Mouse (Mus musculus) Muller cell, postnatal 12 days (primary cell): ENCODE results near the gene Pithd1.
A peak's percentile ranks its signal among the peaks of the same experiment; 100 is the strongest.
"Not testable (repeated sequence)": the region's sequence is repeated elsewhere in the genome, so short reads cannot be mapped to it uniquely, and the experiment has no call there.

Source experiments
- DNase-seq: peaks from one replicate; pipeline ENCODE4 v3.0.0-alpha.2; 2015; ENCODE audit errors: inconsistent ontology term

Pithd1 gene

DNA sequence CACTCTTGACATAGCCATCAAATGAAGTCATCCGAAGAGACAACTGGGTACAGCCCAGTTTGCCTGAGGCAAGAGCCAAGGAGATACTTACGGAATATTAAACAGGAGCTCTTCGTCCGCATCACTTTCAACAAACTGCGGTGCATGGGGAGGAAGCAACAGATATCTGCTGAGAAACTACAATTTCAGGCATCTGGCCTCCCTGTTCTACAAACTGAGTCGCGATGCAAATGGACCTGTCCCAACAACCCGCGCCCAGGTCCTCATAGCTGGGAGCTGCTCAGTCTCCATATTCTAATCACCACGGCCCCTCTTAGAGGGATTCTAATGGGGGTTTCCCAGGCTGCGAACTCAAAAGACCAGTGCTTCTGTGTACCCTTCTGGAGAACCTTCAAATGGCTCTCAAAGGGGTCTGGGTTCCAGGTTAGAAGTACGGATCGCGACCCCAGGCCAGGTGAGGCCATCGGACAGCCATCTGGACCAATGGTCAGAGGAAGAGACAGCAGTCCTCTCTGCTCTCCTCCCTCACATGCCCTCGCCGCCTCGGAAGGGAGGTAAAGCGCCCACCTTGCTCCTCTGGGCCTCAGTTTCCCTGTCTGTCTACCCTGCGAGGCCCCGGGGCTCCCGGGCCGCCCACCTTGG lies 642 bp downstream of the Pithd1 start:
- no peak for DNase-seq

DNA sequence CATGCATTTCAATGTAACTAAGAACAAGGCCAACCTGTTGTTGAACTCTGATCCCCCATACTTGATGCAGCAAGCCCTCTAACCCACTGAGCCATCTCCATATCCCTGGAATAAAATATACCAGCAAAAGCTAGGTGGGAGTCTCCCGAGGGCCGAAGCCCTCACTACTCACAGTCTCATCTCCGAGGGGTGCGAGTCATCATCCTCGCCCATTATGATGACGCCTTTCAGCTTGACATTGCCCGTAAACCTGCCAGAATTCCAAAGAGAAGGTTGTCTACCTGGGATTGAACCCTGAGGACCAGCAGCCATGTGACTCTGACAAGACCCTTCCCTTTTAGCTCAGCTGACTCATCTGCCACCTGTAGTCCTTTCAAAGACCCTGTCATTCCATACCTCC lies 1.3 kb downstream of the Pithd1 start:
- DNase-seq = no peak

DNA sequence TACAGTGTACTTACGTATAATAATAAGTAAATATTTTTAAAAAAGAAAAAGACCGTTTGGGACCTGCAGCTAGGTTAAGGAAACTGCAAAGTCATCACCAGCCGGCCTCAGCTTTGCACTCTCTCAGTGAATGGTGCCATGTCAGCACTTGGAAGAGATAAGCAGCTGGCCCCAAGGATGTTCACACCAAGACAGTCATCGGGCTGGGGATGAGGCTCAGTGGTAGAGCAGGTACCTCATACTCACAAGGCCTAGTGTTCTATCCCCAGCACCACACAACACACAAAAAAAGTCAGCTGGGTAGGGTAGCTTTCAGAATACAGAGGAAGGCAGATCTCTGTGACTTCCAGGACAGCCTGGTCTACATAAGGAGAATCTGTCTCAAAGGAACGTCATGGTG lies 1.9 kb downstream of the Pithd1 start:
- DNase-seq = no peak

DNA sequence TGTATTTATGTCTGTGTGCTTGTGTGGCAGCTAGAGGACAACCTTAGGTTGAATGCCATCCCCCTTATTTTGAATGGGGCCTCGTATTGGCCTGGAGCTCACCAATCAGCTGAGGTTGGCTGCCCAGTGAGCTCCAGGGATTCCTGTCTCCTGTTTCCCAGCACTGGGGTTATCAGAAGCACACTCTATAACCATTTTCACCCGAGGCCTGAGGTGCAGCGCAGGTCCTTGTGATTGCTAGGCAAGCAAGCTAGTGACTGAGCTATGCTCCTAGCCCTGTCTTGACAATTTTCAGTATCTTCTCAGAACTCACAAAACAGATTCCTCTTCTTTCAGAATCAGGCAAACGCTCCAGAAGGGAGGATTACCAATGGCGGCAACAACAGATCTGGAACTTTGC lies 2.5 kb downstream of the Pithd1 start:
- no peak for DNase-seq

DNA sequence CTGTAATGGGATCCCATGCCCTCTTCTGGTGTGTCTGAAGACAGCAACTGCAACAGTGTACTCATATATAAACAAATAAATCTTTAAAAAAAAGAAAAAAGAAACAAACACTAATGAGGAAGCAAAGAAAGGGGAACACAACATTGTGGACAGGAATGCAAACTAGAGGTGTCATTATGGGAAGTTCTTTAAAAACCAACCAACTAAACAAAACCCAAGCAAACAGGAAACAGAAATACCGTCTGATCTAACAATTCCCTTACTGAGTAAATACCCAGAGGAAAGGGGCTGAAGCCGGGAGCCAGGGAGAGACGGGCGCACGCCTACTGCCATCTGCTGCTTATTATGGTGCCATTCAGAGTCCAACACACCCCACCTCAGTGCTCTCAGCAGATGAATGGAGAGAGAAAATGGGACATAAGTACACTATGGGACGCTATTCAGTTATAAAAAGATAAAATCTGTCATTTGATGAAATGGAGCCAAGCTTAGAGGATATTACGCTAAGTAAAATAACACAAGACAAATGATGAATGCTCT lies 5.5 kb downstream of the Pithd1 start:
- no peak for DNase-seq

DNA sequence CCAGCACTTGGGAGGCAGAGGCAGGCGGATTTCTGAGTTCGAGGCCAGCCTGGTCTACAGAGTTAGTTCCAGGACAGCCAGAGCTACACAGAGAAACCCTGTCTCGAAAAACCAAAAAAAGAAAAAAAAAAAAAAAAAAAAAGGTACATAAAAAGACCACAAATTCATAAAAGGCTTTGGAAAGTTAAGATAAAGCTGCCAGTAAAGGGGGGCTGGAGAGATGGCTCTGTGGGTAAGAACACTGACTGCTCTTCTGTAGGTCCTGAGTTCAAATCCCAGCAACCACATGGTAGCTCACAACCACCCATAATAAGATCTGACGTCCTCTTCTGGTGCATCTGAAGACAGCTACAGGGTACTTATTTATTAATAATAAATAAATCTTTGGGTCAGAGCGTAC lies 6.8 kb downstream of the Pithd1 start:
- not testable (repeated sequence) for DNase-seq

DNA sequence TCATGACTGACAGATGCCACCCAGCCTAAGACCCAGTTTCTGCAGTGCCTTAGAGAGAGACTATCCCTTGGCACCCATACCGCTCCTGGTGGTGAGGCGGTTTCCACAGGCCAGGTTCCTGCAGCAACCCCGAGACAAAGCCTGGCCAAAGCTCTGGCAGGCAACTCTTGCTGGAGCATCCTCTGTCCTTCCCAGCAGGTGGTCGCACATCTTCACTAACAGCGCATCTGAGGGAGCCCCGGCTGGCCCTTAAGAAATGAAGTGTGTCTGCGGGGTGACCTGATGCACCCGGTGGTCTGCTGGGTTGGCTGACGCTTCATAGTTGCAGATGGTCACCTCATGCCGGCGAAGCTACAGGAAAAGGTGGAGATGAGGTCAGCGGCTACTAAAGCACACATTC lies 10.9 kb downstream of the Pithd1 start:
- no peak for DNase-seq

DNA sequence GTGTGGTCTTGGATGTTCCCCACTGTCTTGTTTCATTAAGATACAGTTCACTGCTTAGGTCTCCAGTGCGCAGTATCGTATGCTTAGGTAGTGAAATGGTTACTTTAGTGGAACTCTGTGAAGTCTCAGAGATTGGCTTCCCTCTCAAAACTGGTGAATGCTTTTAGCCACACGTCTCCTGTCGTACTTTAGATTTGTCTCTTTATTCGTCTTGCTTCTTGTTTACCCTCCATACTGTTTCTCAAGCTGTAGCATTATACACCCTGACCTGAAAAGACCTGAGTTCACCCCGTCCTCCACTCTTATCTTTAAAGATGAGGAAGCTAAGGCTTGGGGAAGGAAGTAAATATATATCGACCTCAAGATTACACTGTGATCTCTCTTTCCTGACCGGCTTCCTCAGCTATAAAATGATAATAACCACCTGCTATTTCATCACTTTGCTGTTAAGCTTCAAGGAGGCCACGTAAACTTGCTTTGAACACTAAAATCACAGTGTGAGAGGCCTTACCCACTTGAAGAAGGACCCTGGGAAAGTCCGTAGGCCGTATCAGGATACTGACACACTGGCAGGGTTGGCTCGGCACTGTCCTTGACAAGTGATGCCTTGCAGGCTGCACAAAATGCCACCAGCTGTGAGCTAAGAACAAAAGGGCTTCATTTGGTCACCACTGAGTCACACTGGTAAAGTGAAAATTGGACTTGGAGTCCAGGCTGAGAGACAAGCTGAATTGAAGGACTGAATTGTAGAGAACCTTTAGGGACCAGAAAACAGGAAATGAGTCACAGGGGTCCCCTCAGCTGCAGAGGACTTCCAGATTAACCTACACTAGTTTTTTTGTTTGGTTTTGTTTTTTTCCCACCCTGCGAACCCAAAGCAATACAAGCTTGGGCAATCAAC lies 13.9 kb downstream of the Pithd1 start:
- DNase-seq = peak; percentile 79

DNA sequence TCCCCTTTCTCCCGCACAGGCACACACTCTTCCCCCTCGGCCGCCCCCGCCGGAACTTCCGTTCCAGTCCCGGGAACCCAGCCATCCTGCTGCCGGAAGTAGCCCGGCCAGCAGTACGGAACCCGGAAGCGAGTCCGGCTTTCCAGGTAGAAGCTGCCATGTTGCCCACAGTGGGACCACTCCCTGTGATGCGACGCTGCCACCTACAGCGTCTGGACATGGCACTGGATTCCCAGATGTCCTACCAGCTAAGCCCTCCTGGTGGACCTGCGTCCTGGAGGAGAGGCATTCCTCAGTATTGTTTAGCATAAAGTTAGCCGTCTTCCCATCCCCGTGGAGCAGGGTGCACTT lies 14.5 kb downstream of the Pithd1 start, which contains the start of gene Lypla2:
Gene Lypla2, minus strand, starts transcription at position 71 of the 351 bp plus-strand sequence.
- DNase-seq = peak; percentile 82

DNA sequence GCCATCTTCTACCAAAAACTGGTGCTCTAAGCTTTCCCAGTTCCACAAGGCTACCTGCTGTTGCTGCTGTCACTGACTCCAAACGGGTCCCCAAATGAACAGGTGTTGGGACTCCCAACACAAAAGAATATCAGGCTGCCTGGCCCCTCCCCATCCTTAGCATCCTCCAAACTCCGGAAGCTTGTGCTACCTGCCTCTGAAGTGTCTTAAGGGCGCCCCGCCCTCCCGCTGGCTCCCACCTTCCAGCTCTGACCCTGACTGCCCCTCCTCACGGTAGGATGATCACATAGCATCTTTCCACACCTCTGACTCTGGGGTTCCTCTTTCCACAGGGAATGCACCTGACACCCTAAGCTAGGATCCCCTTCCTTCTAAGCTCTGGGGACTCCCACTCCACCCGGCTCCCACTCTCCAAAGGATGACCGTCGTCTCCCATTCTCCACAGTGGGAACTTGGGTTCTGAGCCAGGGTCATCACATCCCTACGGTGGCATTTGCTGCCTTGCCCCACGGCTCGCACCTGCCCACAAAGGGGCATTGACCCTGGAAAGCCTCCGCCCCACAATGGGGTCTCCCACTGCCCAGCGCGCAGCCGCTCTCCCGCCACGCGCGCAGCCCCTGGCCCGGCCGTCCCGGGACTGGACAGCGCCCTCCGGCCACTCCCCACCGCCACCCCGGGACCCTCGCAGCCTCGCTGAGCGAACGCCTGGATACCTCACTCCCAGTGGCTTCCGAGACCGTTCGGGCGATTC lies 15.1 kb downstream of the Pithd1 start:
- DNase-seq = no peak

DNA sequence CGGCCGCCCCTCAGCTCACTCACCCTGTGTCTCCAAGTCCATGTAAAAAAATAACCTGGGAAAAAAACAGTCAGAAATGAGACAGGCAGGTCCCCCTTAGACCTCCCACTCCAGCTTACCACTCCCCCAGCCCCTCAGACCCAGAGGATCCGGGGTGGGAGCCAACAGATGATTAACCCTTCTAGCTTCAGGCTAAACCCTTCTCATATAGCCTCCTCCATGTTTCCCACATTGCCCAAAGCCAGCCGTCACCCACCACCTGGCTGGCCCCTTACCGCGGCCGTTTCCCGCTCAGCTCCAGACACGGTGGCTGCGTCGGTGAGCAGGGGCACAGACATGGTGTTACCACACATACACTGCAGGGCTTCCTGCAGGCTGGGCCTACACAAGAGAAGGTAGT lies 16.5 kb downstream of the Pithd1 start:
- no peak for DNase-seq

DNA sequence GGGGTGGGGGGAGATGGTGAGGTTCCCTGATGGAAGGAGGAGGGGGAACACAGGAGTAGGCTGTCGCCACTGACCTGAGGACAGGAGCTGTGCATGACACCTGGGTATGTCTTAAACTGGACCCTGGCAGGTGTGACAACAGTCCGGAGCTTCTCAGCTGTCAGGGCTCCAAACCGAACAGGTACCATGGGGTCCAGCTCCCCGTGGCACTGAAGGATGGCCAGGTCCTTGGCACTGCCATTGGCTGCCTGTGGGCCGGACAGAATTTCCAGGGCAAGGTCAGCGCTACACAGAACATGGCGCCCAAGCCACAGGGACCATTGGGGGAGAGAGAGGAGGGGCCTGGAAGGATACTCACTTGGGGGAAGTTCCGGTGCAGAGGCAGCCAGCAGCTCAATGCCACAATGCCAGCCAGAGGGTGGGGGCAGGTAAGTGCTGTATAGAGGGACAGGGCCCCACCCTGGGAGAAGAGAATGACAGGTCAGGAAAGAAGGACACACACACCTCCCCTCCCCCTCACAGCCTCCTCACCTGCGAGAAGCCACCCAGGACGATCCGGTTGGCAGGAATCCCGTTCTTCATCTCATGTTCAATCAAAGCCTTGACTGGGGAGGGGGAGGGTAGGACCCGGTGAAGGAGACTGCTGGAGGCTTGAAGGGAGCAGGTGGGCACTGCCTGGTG lies 17.9 kb downstream of the Pithd1 start:
- DNase-seq = no peak

DNA sequence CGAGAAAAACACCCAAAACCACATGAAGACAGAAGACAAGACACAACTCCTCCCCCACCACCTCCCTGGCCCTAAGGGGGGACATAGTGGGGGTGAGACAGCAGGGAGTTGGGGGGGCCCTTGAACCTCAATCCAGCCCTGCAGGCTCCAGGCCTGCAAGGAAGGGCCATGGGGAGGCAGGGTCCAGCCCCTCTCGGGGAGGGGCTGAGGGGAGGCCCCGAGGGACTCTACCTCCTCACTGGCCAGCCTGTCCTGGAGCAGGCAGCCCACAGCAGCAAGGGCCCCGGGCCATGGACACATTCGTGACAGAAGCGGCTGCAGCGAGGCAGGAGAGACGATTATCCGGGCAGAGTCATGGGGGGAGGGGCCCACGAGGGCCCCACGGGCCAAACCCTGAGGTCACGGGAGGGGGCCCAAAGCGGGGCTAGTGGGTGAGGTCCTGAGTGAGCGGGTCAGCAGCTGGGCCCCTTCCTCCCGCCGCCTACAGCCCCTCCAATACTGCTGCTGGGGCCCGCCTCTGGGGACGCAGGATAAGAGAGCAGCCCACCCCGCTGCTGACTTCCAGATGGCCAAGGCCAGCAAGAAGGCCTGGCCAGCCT lies 18.7 kb downstream of the Pithd1 start:
- no peak for DNase-seq

DNA sequence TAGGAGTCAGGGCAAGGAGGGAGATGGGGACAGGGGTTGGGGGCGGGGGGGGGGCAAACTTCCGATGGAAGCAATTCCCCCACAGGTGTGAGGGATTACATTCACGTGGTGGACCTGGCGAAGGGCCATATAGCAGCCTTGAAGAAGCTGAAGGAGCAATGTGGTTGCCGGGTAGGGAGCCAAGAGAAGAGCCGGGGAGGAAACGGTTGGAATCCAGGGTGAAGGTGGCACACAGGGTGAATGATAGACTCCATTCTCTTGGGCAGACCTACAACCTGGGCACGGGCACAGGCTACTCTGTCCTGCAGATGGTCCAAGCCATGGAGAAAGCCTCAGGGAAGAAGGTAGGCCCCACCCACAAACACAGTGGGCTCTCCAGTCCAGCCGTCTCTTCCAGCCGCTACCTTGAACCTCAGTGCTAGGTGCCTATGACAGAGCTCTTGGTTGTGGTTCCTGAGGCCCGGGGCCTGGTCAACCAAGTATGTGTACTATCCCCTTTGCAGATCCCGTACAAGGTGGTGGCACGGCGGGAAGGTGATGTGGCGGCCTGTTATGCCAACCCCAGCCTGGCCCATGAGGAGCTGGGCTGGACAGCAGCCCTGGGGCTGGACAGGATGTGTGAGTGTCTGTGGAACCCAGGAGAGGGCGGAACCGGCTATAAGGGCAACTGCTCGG lies 19.8 kb downstream of the Pithd1 start:
- no peak for DNase-seq

DNA sequence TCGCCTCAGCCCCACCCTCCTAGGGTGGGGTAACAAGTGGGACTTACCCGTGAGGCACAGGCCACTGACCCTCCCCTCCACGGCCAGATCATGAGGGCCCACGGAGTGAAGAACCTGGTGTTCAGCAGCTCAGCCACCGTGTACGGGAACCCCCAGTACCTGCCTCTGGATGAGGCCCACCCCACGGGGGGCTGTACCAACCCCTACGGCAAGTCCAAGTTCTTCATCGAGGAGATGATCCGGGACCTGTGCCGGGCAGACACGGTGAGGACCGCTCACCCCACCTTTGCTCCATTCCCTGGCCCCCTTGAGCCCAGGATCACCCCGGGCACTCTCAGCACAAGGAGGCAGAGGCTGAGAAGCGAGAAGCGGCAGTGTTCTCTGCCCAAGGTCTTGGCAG lies 20.8 kb downstream of the Pithd1 start:
- DNase-seq = no peak

DNA sequence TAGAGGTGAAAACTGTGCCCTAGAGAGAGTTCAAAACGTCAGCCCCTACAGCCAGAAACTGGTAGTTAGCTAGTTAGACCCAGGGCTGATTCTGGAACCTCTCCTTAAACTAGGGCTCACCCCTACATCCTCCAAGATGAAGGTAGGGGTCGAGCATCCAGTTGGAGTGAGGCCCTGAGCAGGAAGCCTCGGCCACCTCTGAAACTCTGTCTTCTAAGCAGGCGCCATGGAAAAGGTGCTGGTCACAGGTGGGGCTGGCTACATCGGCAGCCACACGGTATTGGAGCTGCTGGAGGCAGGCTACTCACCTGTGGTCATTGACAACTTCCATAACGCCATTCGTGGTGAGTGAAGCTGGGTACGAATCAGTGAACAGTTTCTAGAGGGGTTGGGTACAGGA lies 22.0 kb downstream of the Pithd1 start:
- DNase-seq = no peak

DNA sequence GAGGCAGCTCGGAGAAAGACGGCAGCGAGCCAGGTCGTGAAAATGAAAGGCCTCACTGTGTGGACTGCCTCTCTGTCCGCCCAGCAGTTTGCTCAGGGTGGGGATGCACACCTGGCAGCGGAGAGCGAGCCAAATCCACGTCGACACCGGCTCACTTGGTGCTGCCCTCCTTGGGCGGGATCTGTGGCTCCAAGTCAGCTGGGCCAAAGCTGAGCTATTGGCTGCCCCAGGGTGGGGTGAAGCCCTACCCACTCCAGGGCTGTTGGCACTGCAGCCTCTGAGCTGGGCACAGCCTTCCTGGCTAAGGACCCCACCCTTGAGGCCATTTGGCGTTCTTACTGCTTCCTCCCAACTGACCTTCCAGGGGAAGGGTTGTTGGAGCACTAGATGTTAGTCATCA lies 22.6 kb downstream of the Pithd1 start:
- peak; percentile 78 for DNase-seq

DNA sequence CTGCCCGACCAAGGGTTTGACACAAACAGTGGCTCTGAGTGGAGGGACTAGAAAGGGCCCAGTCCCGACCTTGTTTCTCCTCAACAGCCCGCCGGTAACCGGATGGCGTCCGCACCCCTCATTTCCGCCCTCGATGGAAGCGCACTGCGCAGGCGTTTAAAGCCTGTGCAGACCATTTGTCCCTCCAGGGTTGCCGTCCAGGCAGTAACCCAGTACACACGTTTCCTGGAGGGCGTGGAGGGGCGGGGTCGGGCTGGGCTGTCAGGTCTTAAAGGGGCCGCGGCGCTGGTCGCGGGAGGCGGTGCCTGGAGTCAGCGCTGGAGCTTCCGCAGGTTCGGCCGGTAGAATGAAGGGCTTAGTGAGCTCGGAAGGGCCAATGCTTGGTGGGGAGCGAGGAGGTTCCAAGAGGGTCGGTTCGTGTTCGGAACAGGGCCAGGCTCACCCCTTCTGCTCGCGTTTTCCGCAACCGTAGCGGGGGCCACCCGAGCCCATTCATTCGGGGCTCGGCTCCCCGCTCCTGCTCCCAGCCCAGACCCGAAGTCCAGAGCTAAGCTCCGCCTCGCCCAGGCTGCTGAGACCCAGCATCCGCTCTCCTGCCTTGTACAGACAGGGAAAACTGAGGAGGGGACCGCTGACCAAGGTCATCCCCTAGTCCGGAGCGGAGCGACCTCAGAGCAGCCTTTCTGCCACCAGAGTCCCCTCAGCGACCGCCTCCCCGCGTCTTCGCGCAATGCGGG lies 23.4 kb downstream of the Pithd1 start, which contains the start of gene Gale:
Gene Gale, plus strand, starts transcription at position 271 of the 737 bp plus-strand sequence.
- DNase-seq = peak; percentile 98

DNA sequence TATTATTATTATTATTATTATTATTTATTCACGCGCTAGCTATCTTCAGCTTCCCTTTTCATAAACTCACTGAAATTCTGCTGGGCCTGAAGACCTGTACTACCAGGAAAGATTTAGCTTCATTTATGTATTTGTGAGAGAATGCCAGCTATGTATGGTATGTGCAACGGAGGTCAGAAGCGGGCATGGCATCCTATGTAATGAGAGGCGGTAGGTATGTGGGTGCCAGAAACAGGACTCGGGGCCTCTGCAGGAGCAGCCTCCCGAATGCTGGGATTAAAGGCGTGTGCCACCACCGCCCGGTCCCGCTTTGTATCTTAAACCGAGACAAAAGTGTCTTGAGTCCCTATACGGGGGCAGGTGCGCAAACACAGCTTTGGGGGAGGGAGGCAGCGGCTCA lies 24.1 kb downstream of the Pithd1 start:
- DNase-seq = peak; percentile 59

DNA sequence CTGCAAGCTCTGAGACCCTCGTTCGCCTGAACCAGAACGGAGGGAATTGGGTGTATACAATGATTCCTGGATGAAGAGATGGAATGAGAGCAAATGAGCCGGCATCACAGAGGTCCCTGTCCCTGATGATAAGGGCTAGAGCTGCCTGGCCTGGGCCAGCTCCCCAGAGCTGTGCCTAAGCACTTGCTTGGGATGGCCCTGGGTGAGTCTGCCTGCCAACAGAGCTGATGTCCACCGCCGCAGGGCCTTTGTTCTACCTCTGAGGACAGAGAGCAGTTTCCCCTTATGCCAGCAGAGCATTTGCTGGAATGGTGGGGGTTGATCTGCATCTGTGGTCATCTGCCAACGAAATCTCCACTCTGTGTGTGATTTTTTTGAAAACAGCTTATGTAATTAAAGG lies 24.9 kb downstream of the Pithd1 start:
- no peak for DNase-seq
